Mouse (Mus musculus) cerebellum, adult 8-10 months (tissue): ENCODE measurements around the gene Utp15.

Experiments
- DNase-seq: peaks from one replicate; pipeline ENCODE4 v3.0.0; 2022

Gene Utp15

GRCm38 (mm10) chr13:98245386-98245785, 17.5 kb downstream of the Utp15 start:
- no peak for DNase-seq

- no peak for DNase-seq
These were observed 18.1 kb downstream of the Utp15 start for GRCm38 (mm10) chr13:98244571-98245350.

GRCm38 (mm10) chr13:98241531-98242282, 21.1 kb downstream of the Utp15 start:
- no peak for DNase-seq

- DNase-seq = peak; percentile 36
These were observed 22.7 kb downstream of the Utp15 start for GRCm38 (mm10) chr13:98239978-98240641.

- DNase-seq = no peak
These were observed 27.4 kb downstream of the Utp15 start for GRCm38 (mm10) chr13:98235451-98235850.

- no peak for DNase-seq
These were observed 32.3 kb downstream of the Utp15 start for GRCm38 (mm10) chr13:98230511-98230910.

GRCm38 (mm10) chr13:98226225-98226624, 36.6 kb downstream of the Utp15 start:
- DNase-seq = no peak

- no peak for DNase-seq
These were observed 40.0 kb downstream of the Utp15 start for GRCm38 (mm10) chr13:98222848-98223247.

- no peak for DNase-seq
These were observed 52.7 kb downstream of the Utp15 start for GRCm38 (mm10) chr13:98210137-98210536.

- no peak for DNase-seq
These were observed 54.0 kb downstream of the Utp15 start for GRCm38 (mm10) chr13:98208842-98209241.

GRCm38 (mm10) chr13:98206546-98206870, 56.3 kb downstream of the Utp15 start:
- no peak for DNase-seq

- peak; percentile 11 for DNase-seq
These were observed 56.9 kb downstream of the Utp15 start, which contains the start of gene Arhgef28 for GRCm38 (mm10) chr13:98205771-98206545. Gene Arhgef28, minus strand, starts transcription at chr13:98206439.

- DNase-seq = no peak
These were observed 57.7 kb downstream of the Utp15 start for GRCm38 (mm10) chr13:98205111-98205510.

- no peak for DNase-seq
These were observed 58.5 kb downstream of the Utp15 start for GRCm38 (mm10) chr13:98204371-98204770.

GRCm38 (mm10) chr13:98201436-98201835, 61.4 kb downstream of the Utp15 start:
- no peak for DNase-seq
